Mouse (Mus musculus) embryonic facial prominence, embryonic 15.5 days (tissue): ENCODE results near the gene Slc9a9. TPM values are rescaled to one million over a fixed set of nuclear protein-coding genes. Genes with fewer than 3 reads are reported as not detected.
A peak's percentile ranks its signal among the peaks of the same experiment; 100 is the strongest.

Experiments used
- ATAC-seq: fragments of 200-750 bp; cut with Nextera tagmentation; 2 replicates; pipeline ENCODE4 v1.8.0; 2017; ENCODE audit warnings: low read depth, moderate TSS enrichment; ENCODE audit not compliant: insufficient number of reproducible peaks, low FRiP score, low TSS enrichment
- H3K27ac ChIP-seq: fragments of 300-500 bp; sonication (generic); replicated peaks from 2 replicates; pipeline ENCODE4 v1.5.1; 2015; ENCODE audit warnings: mild to moderate bottlenecking, inconsistent platforms
- H3K27me3 ChIP-seq: fragments of 300-500 bp; sonication (generic); 2 replicates; pipeline ENCODE4 v1.6.1; 2015; ENCODE audit warnings: inconsistent platforms
- H3K36me3 ChIP-seq: fragments of 300-500 bp; sonication (generic); 2 replicates; pipeline ENCODE4 v1.6.1; 2015; ENCODE audit warnings: mild to moderate bottlenecking, inconsistent platforms
- H3K4me1 ChIP-seq: fragments of 300-500 bp; sonication (generic); 2 replicates; pipeline ENCODE4 v1.6.1; 2015; ENCODE audit warnings: inconsistent platforms
- H3K4me2 ChIP-seq: fragments of 300-500 bp; sonication (generic); replicated peaks from 2 replicates; pipeline ENCODE4 v1.6.1; 2015; ENCODE audit warnings: mild to moderate bottlenecking, inconsistent platforms
- H3K4me3 ChIP-seq: fragments of 300-500 bp; sonication (generic); replicated peaks from 2 replicates; pipeline ENCODE4 v1.5.1; 2015; ENCODE audit warnings: mild to moderate bottlenecking, inconsistent platforms
- H3K9ac ChIP-seq: fragments of 300-500 bp; sonication (generic); 2 replicates; pipeline ENCODE4 v1.6.1; 2015; ENCODE audit warnings: inconsistent platforms
- H3K9me3 ChIP-seq: fragments of 300-500 bp; sonication (generic); replicated peaks from 2 replicates; pipeline ENCODE4 v1.6.1; 2016; ENCODE audit warnings: inconsistent platforms
- WGBS: fragments of 180-500 bp; shearing (Covaris S2); methylation state at CpG from one replicate; pipeline ENCODE4 v1.1.7; 2015; 5-methylcytosine and 5-hydroxymethylcytosine counted together
- polyA plus RNA-seq: library from polyadenylated mRNA; unstranded; fragments of >200 nt; fragmentation: Nextera tagmentation; extraction: Ambion mirVana; gene quantifications from 2 replicates; pipeline ENCODE4 v1.2.1, GENCODE M21; 2015

Gene Slc9a9
- polyA plus RNA-seq, 1 experiment from 2014 or later: 7.4 TPM

GRCm38 (mm10) chr9:94701965-94702634, 32.4 kb downstream of the Slc9a9 start:
- no peak; the same call in 1 of the 2 replicates for ATAC-seq
- no peak overlapping the region for H3K4me3 ChIP-seq
- H3K27me3 ChIP-seq: no peaks in the 10 kb centered on the region
- H3K4me1 ChIP-seq: peaks cover 11% of the 10 kb centered on the region
- H3K9ac ChIP-seq: no peak overlapping the region
- no peak overlapping the region for H3K4me2 ChIP-seq
- H3K27ac ChIP-seq: no peak overlapping the region
- 27% methylated on average over 10 of the region's 10 CpGs for WGBS
- no peaks in the 10 kb centered on the region for H3K9me3 ChIP-seq
- no peaks in the 10 kb centered on the region for H3K36me3 ChIP-seq

GRCm38 (mm10) chr9:94704986-94705757, 35.5 kb downstream of the Slc9a9 start:
- Histone ChIP-seq H3K4me2 (no peak overlapping the region), H3K27ac (no peak overlapping the region), H3K4me1 (peaks cover 11% of the 10 kb centered on the region), H3K9ac (no peak overlapping the region), H3K9me3 (no peaks in the 10 kb centered on the region), H3K27me3 (no peaks in the 10 kb centered on the region), H3K4me3 (no peak overlapping the region), H3K36me3 (no peaks in the 10 kb centered on the region)
- ATAC-seq: no peak; the same call in 1 of the 2 replicates
- WGBS: 63% methylated on average over 9 of the region's 9 CpGs

- WGBS: 71% methylated on average over 2 of the region's 2 CpGs
- no peak for ATAC-seq
Measured at GRCm38 (mm10) chr9:94705758-94706026, 36.0 kb downstream of the Slc9a9 start.

GRCm38 (mm10) chr9:94712084-94712483, 42.4 kb downstream of the Slc9a9 start:
- Histone ChIP-seq H3K4me3 (no peak overlapping the region), H3K9ac (no peak overlapping the region), H3K4me1 (no peaks in the 10 kb centered on the region), H3K9me3 (no peaks in the 10 kb centered on the region), H3K27me3 (no peaks in the 10 kb centered on the region), H3K36me3 (no peaks in the 10 kb centered on the region), H3K4me2 (no peak overlapping the region), H3K27ac (no peak overlapping the region)
- ATAC-seq: no peak
- 85% methylated on average over 5 of the region's 5 CpGs for WGBS

More at GRCm38 (mm10) chr9:94705758-94706026, 36.0 kb downstream of the Slc9a9 start:
- Histone ChIP-seq H3K4me3 (no peak overlapping the region), H3K27ac (no peak overlapping the region), H3K9ac (no peak overlapping the region), H3K4me1 (peaks cover 11% of the 10 kb centered on the region), H3K27me3 (no peaks in the 10 kb centered on the region), H3K4me2 (no peak overlapping the region), H3K36me3 (no peaks in the 10 kb centered on the region), H3K9me3 (no peaks in the 10 kb centered on the region)

GRCm38 (mm10) chr9:94716695-94717094, 47.0 kb downstream of the Slc9a9 start:
- WGBS: 72% methylated on average over 2 of the region's 2 CpGs
- ATAC-seq: no peak
- Histone ChIP-seq H3K27ac (no peak overlapping the region), H3K9ac (no peak overlapping the region), H3K36me3 (no peaks in the 10 kb centered on the region), H3K27me3 (no peaks in the 10 kb centered on the region), H3K4me1 (no peaks in the 10 kb centered on the region), H3K4me3 (no peak overlapping the region), H3K4me2 (no peak overlapping the region), H3K9me3 (no peaks in the 10 kb centered on the region)

- Histone ChIP-seq H3K4me2 (no peak overlapping the region), H3K27ac (no peak overlapping the region), H3K36me3 (no peaks in the 10 kb centered on the region), H3K9me3 (no peaks in the 10 kb centered on the region), H3K4me3 (no peak overlapping the region), H3K9ac (no peak overlapping the region), H3K27me3 (no peaks in the 10 kb centered on the region), H3K4me1 (no peaks in the 10 kb centered on the region)
- WGBS: 67% methylated on average over 2 of the region's 2 CpGs
- no peak for ATAC-seq
Measured at GRCm38 (mm10) chr9:94723631-94724030, 53.9 kb downstream of the Slc9a9 start.

- WGBS: 76% methylated on average over 5 of the region's 5 CpGs
- Histone ChIP-seq H3K36me3 (no peaks in the 10 kb centered on the region), H3K4me1 (no peaks in the 10 kb centered on the region), H3K4me3 (no peak overlapping the region), H3K9me3 (no peaks in the 10 kb centered on the region), H3K4me2 (no peak overlapping the region), H3K27me3 (no peaks in the 10 kb centered on the region), H3K27ac (no peak overlapping the region), H3K9ac (no peak overlapping the region)
- ATAC-seq: no peak
Measured at GRCm38 (mm10) chr9:94725121-94725520, 55.4 kb downstream of the Slc9a9 start.

- Histone ChIP-seq H3K4me1 (no peaks in the 10 kb centered on the region), H3K4me3 (no peak overlapping the region), H3K27me3 (no peaks in the 10 kb centered on the region), H3K9ac (no peak overlapping the region), H3K4me2 (no peak overlapping the region), H3K27ac (no peak overlapping the region), H3K9me3 (no peaks in the 10 kb centered on the region), H3K36me3 (no peaks in the 10 kb centered on the region)
- WGBS: 35% methylated on average over 5 of the region's 5 CpGs
- no peak for ATAC-seq
Measured at GRCm38 (mm10) chr9:94727457-94727856, 57.7 kb downstream of the Slc9a9 start.

- 88% methylated on average over 8 of the region's 8 CpGs for WGBS
- Histone ChIP-seq H3K4me2 (no peak overlapping the region), H3K36me3 (no peaks in the 10 kb centered on the region), H3K4me3 (no peak overlapping the region), H3K9me3 (no peaks in the 10 kb centered on the region), H3K4me1 (no peaks in the 10 kb centered on the region), H3K27me3 (no peaks in the 10 kb centered on the region), H3K9ac (no peak overlapping the region), H3K27ac (no peak overlapping the region)
- ATAC-seq: no peak
Measured at GRCm38 (mm10) chr9:94730396-94730795, 60.7 kb downstream of the Slc9a9 start.

GRCm38 (mm10) chr9:94732136-94732535, 62.4 kb downstream of the Slc9a9 start:
- no peak overlapping the region for H3K9ac ChIP-seq
- ATAC-seq: no peak
- H3K4me1 ChIP-seq: no peaks in the 10 kb centered on the region
- no peaks in the 10 kb centered on the region for H3K36me3 ChIP-seq
- H3K4me3 ChIP-seq: no peak overlapping the region
- H3K27me3 ChIP-seq: no peaks in the 10 kb centered on the region
- no peak overlapping the region for H3K27ac ChIP-seq
- H3K4me2 ChIP-seq: no peak overlapping the region
- H3K9me3 ChIP-seq: no peaks in the 10 kb centered on the region
- WGBS: 72% methylated on average over 6 of the region's 6 CpGs

- 67% methylated on average over 8 of the region's 8 CpGs for WGBS
- Histone ChIP-seq H3K4me1 (no peaks in the 10 kb centered on the region), H3K27me3 (no peaks in the 10 kb centered on the region; the same call in 1 of the 2 replicates), H3K27ac (no peak overlapping the region), H3K36me3 (no peaks in the 10 kb centered on the region), H3K4me3 (no peak overlapping the region), H3K4me2 (no peak overlapping the region), H3K9ac (no peak overlapping the region), H3K9me3 (no peaks in the 10 kb centered on the region)
- ATAC-seq: peak; percentile 43; the same call in 1 of the 2 replicates
Measured at GRCm38 (mm10) chr9:94732599-94733287, 63.0 kb downstream of the Slc9a9 start.
